Mouse (Mus musculus) myocyte (in vitro differentiated cells): ENCODE measurements around the gene Abhd12b. TPM values are rescaled to one million over a fixed set of nuclear protein-coding genes. Genes with fewer than 3 reads are reported as not detected.

Experiments used
- H3K27me3 ChIP-seq: one replicate; pipeline ENCODE4 v1.6.1; 2011; ENCODE audit not compliant: control insufficient read depth, insufficient read depth, insufficient read length
- H3K36me3 ChIP-seq: one replicate; pipeline ENCODE4 v1.6.1; 2011; ENCODE audit not compliant: control insufficient read depth, insufficient read depth
- H3K4me2 ChIP-seq: one replicate; pipeline ENCODE4 v1.6.1; 2011; ENCODE audit warnings: low read depth, control low read depth
- H3K4me3 ChIP-seq: one replicate; pipeline ENCODE4 v1.5.1; 2011; ENCODE audit warnings: mild to moderate bottlenecking, control low read depth, moderate library complexity
- H3K79me2 ChIP-seq: one replicate; pipeline ENCODE4 v1.6.1; 2011; ENCODE audit not compliant: control insufficient read depth, insufficient read depth
- H3ac ChIP-seq: one replicate; pipeline ENCODE4 v1.6.1; 2011; ENCODE audit not compliant: control insufficient read depth, insufficient read length
- CEBPB ChIP-seq: IDR thresholded peaks from 2 replicates; pipeline ENCODE4 v1.6.1; 2011; ENCODE audit warnings: mild to moderate bottlenecking, moderate library complexity; ENCODE audit not compliant: poor library complexity, insufficient read depth, severe bottlenecking
- E2F4 ChIP-seq: IDR thresholded peaks from one replicate; pipeline ENCODE4 v1.6.1; 2011; ENCODE audit warnings: mild to moderate bottlenecking, control low read depth, moderate library complexity; ENCODE audit not compliant: insufficient read depth
- MAX ChIP-seq: IDR thresholded peaks from one replicate; pipeline ENCODE4 v1.6.1; 2011; ENCODE audit warnings: low read depth, mild to moderate bottlenecking, control low read depth
- MYOD1 ChIP-seq, 3 experiments: IDR thresholded peaks; one replicate each; pipeline ENCODE4 v1.6.1; 2011; ENCODE audit warnings: control low read depth in 2 of 3, low read depth in 2 of 3, mild to moderate bottlenecking in 2 of 3, moderate library complexity in 1 of 3; ENCODE audit not compliant: insufficient read length in 2 of 3, control insufficient read depth in 1 of 3
- MYOG ChIP-seq, 3 experiments: IDR thresholded peaks; one replicate each; pipeline ENCODE4 v1.6.1; 2011; ENCODE audit warnings: control low read depth in 2 of 3, low read depth in 2 of 3, mild to moderate bottlenecking in 2 of 3; ENCODE audit not compliant: insufficient read length in 2 of 3, control insufficient read depth in 1 of 3, insufficient read depth in 1 of 3
- POLR2A ChIP-seq: IDR thresholded peaks from one replicate; pipeline ENCODE4 v1.6.1; 2011; ENCODE audit warnings: low read depth, mild to moderate bottlenecking, control low read depth, moderate library complexity; ENCODE audit not compliant: insufficient read length
- POLR2AphosphoS2 ChIP-seq: IDR thresholded peaks from one replicate; pipeline ENCODE4 v1.6.1; 2011; ENCODE audit warnings: low read depth, control low read depth; ENCODE audit not compliant: insufficient read length
- REST ChIP-seq: IDR thresholded peaks from one replicate; pipeline ENCODE4 v1.6.1; 2011; ENCODE audit warnings: mild to moderate bottlenecking, control low read depth, moderate library complexity; ENCODE audit not compliant: insufficient read depth, insufficient read length
- SRF ChIP-seq: IDR thresholded peaks from one replicate; pipeline ENCODE4 v1.6.1; 2011; ENCODE audit warnings: low read depth; ENCODE audit not compliant: control insufficient read depth, insufficient read length
- TCF12 ChIP-seq: IDR thresholded peaks from one replicate; pipeline ENCODE4 v1.6.1; 2011; ENCODE audit warnings: mild to moderate bottlenecking, control low read depth; ENCODE audit not compliant: poor library complexity, insufficient read depth, severe bottlenecking
- TCF3 ChIP-seq: IDR thresholded peaks from one replicate; pipeline ENCODE4 v1.6.1; 2011; ENCODE audit warnings: low read depth, control low read depth; ENCODE audit not compliant: insufficient read length
- USF1 ChIP-seq: IDR thresholded peaks from one replicate; pipeline ENCODE4 v1.6.1; 2011; ENCODE audit warnings: low read depth, mild to moderate bottlenecking, control low read depth, moderate library complexity
- polyA plus RNA-seq: library from polyadenylated mRNA; unstranded; fragments of >200 nt; fragmentation: generic; extraction: Trizol; gene quantifications from one replicate; pipeline ENCODE4 v1.2.1, GENCODE M21; 2012; ENCODE audit warnings: missing spikeins

Gene Abhd12b
- polyA plus RNA-seq, 1 experiment = not detected

- Histone ChIP-seq H3K79me2 (no peaks in the 10 kb centered on the region), H3ac (no peak overlapping the region), H3K4me2 (peak overlapping the region; percentile 68), H3K36me3 (no peaks in the 10 kb centered on the region), H3K4me3 (peak overlapping the region; percentile 17), H3K27me3 (no peaks in the 10 kb centered on the region)
- no peak for TF ChIP-seq CEBPB
- TF ChIP-seq MAX = no peak
- TF ChIP-seq TCF3 = no peak
- TF ChIP-seq REST = no peak
- TF ChIP-seq POLR2A = no peak
- no peak for TF ChIP-seq E2F4
- no peak for TF ChIP-seq USF1
These were observed 5.2 kb upstream of the Abhd12b start for GRCm38 (mm10) chr12:70148631-70149265.

GRCm38 (mm10) chr12:70156222-70156621 lies 2.3 kb downstream of the Abhd12b start:
- no peaks in the 10 kb centered on the region for H3K79me2 ChIP-seq
- TF ChIP-seq TCF12 = no peak
- TF ChIP-seq REST = no peak
- no peak for TF ChIP-seq POLR2AphosphoS2
- TF ChIP-seq CEBPB = no peak
- no peak for TF ChIP-seq SRF
- no peak for TF ChIP-seq POLR2A
- TF ChIP-seq MYOD1 (IDR thresholded peaks at IDR 0.05; ENCODE audit: control insufficient read depth in 1 of 3, insufficient read length in 2 of 3, low read depth in 2 of 3) = no peak
- no peak for TF ChIP-seq MAX
- TF ChIP-seq E2F4 = no peak
- no peak for TF ChIP-seq USF1
- TF ChIP-seq MYOG (IDR thresholded peaks at IDR 0.05; ENCODE audit: control insufficient read depth in 1 of 3, insufficient read depth in 1 of 3, insufficient read length in 2 of 3, low read depth in 2 of 3) = no peak
- TF ChIP-seq TCF3 = no peak
- peaks cover 29% of the 10 kb centered on the region for H3K27me3 ChIP-seq
- no peak overlapping the region for H3K4me3 ChIP-seq
- no peak overlapping the region for H3ac ChIP-seq
- no peaks in the 10 kb centered on the region for H3K36me3 ChIP-seq
- H3K4me2 ChIP-seq = no peak overlapping the region

GRCm38 (mm10) chr12:70157292-70158066 lies 3.5 kb downstream of the Abhd12b start:
- TF ChIP-seq USF1 (no peak), SRF (no peak)
- H3K4me3 ChIP-seq = no peak overlapping the region
- peaks cover 29% of the 10 kb centered on the region for H3K27me3 ChIP-seq
- H3K79me2 ChIP-seq = no peaks in the 10 kb centered on the region
- no peak overlapping the region for H3K4me2 ChIP-seq
- no peak overlapping the region for H3ac ChIP-seq
- no peaks in the 10 kb centered on the region for H3K36me3 ChIP-seq

- Histone ChIP-seq H3K4me3 (no peak overlapping the region), H3K27me3 (peaks cover 24% of the 10 kb centered on the region), H3K4me2 (no peak overlapping the region), H3K79me2 (no peaks in the 10 kb centered on the region), H3K36me3 (no peaks in the 10 kb centered on the region), H3ac (no peak overlapping the region)
- TF ChIP-seq MYOG (IDR thresholded peaks at IDR 0.05; ENCODE audit: control insufficient read depth in 1 of 3, insufficient read depth in 1 of 3, insufficient read length in 2 of 3, low read depth in 2 of 3) (no peak), USF1 (no peak), E2F4 (no peak), POLR2A (no peak), CEBPB (no peak), MAX (no peak)
These were observed 7.1 kb downstream of the Abhd12b start for GRCm38 (mm10) chr12:70161057-70161456.

- H3K4me2 ChIP-seq = no peak overlapping the region
- H3ac ChIP-seq = no peak overlapping the region
- H3K4me3 ChIP-seq = no peak overlapping the region
- H3K27me3 ChIP-seq = no peaks in the 10 kb centered on the region
- no peaks in the 10 kb centered on the region for H3K79me2 ChIP-seq
- no peaks in the 10 kb centered on the region for H3K36me3 ChIP-seq
- TF ChIP-seq E2F4 = no peak
- TF ChIP-seq TCF3 = no peak
- no peak for TF ChIP-seq MYOD1 (IDR thresholded peaks at IDR 0.05; ENCODE audit: control insufficient read depth in 1 of 3, insufficient read length in 2 of 3, low read depth in 2 of 3)
- no peak for TF ChIP-seq POLR2A
- TF ChIP-seq USF1 = no peak
- TF ChIP-seq SRF = no peak
- no peak for TF ChIP-seq REST
- TF ChIP-seq POLR2AphosphoS2 = no peak
- no peak for TF ChIP-seq CEBPB
- TF ChIP-seq MAX = no peak
- no peak for TF ChIP-seq TCF12
- TF ChIP-seq MYOG (IDR thresholded peaks at IDR 0.05; ENCODE audit: control insufficient read depth in 1 of 3, insufficient read depth in 1 of 3, insufficient read length in 2 of 3, low read depth in 2 of 3) = no peak
These were observed 10.8 kb downstream of the Abhd12b start for GRCm38 (mm10) chr12:70164741-70165140.
